Mouse (Mus musculus): ENCODE measurements around the gene Agap1. TPM values are rescaled to one million over a fixed set of nuclear protein-coding genes. Genes with fewer than 3 reads are reported as not detected.

Agap1 gene
- polyA plus RNA-seq, 1 experiment from 2014 or later: 17.9 TPM

- Histone ChIP-seq H3K4me2 (ENCODE audit: low read length) (no peak overlapping the region), H3K4me3 (ENCODE audit: low read depth, low read length) (no peak overlapping the region), H3K9ac (ENCODE audit: low read length) (no peak overlapping the region), H3K27ac (ENCODE audit: low read depth) (no peak overlapping the region), H3K27me3 (replicated peaks; ENCODE audit: control insufficient read depth, insufficient read depth, low read length) (no peaks in the 10 kb centered on the region), H3K9me3 (ENCODE audit: control insufficient read depth, low read length) (no peaks in the 10 kb centered on the region), H3K36me3 (ENCODE audit: control insufficient read depth, insufficient read depth, low read length) (no peaks in the 10 kb centered on the region), H3K4me1 (replicated peaks; ENCODE audit: control insufficient read depth, insufficient read depth, low read length) (no peaks in the 10 kb centered on the region)
- WGBS: 61% methylated on average over 8 of the region's 8 CpGs
- no peak for ATAC-seq (replicated peaks; ENCODE audit: low FRiP score, low TSS enrichment, low read depth)
- DNase-seq (ENCODE audit: low spot score): no peak
Observed at GRCm38 (mm10) chr1:89426137-89426536, 28.5 kb upstream of the Agap1 start.

- 80% methylated on average over 5 of the region's 5 CpGs for WGBS
- DNase-seq (ENCODE audit: low spot score): no peak
- H3K27me3 ChIP-seq (replicated peaks; ENCODE audit: control insufficient read depth, insufficient read depth, low read length): no peaks in the 10 kb centered on the region
- no peaks in the 10 kb centered on the region for H3K36me3 ChIP-seq (ENCODE audit: control insufficient read depth, insufficient read depth, low read length)
- no peaks in the 10 kb centered on the region for H3K9me3 ChIP-seq (ENCODE audit: control insufficient read depth, low read length)
- H3K4me2 ChIP-seq (ENCODE audit: low read length): no peak overlapping the region
- ATAC-seq (replicated peaks; ENCODE audit: low FRiP score, low TSS enrichment, low read depth): no peak
- no peaks in the 10 kb centered on the region for H3K4me1 ChIP-seq (replicated peaks; ENCODE audit: control insufficient read depth, insufficient read depth, low read length)
- H3K4me3 ChIP-seq (ENCODE audit: low read depth, low read length): no peak overlapping the region
- no peak overlapping the region for H3K27ac ChIP-seq (ENCODE audit: low read depth)
- H3K9ac ChIP-seq (ENCODE audit: low read length): no peak overlapping the region
Observed at GRCm38 (mm10) chr1:89428671-89429070, 25.9 kb upstream of the Agap1 start.

GRCm38 (mm10) chr1:89429946-89430640 is 24.5 kb upstream of the Agap1 start:
- Histone ChIP-seq H3K27me3 (replicated peaks; ENCODE audit: control insufficient read depth, insufficient read depth, low read length) (no peaks in the 10 kb centered on the region), H3K4me3 (ENCODE audit: low read depth, low read length) (no peak overlapping the region), H3K9me3 (ENCODE audit: control insufficient read depth, low read length) (no peaks in the 10 kb centered on the region), H3K36me3 (ENCODE audit: control insufficient read depth, insufficient read depth, low read length) (no peaks in the 10 kb centered on the region), H3K9ac (ENCODE audit: low read length) (no peak overlapping the region), H3K4me2 (ENCODE audit: low read length) (no peak overlapping the region), H3K27ac (ENCODE audit: low read depth) (no peak overlapping the region), H3K4me1 (replicated peaks; ENCODE audit: control insufficient read depth, insufficient read depth, low read length) (no peaks in the 10 kb centered on the region)
- ATAC-seq (replicated peaks; ENCODE audit: low FRiP score, low TSS enrichment, low read depth) (no peak), DNase-seq (ENCODE audit: low spot score) (no peak)
- WGBS: 85% methylated on average over 11 of the region's 11 CpGs

GRCm38 (mm10) chr1:89439351-89439750 is 15.3 kb upstream of the Agap1 start:
- no peaks in the 10 kb centered on the region for H3K36me3 ChIP-seq (ENCODE audit: control insufficient read depth, insufficient read depth, low read length)
- no peak for ATAC-seq (replicated peaks; ENCODE audit: low FRiP score, low TSS enrichment, low read depth)
- H3K27ac ChIP-seq (ENCODE audit: low read depth): no peak overlapping the region
- H3K9me3 ChIP-seq (ENCODE audit: control insufficient read depth, low read length): no peaks in the 10 kb centered on the region
- no peaks in the 10 kb centered on the region for H3K27me3 ChIP-seq (replicated peaks; ENCODE audit: control insufficient read depth, insufficient read depth, low read length)
- WGBS: 50% methylated on average over 6 of the region's 6 CpGs
- no peak for DNase-seq (ENCODE audit: low spot score)
- H3K4me1 ChIP-seq (replicated peaks; ENCODE audit: control insufficient read depth, insufficient read depth, low read length): no peaks in the 10 kb centered on the region
- no peak overlapping the region for H3K9ac ChIP-seq (ENCODE audit: low read length)
- no peak overlapping the region for H3K4me2 ChIP-seq (ENCODE audit: low read length)
- no peak overlapping the region for H3K4me3 ChIP-seq (ENCODE audit: low read depth, low read length)

- H3K27me3 ChIP-seq (replicated peaks; ENCODE audit: control insufficient read depth, insufficient read depth, low read length): no peaks in the 10 kb centered on the region
- 23% methylated on average over 5 of the region's 5 CpGs for WGBS
- H3K4me2 ChIP-seq (ENCODE audit: low read length): no peak overlapping the region
- DNase-seq (ENCODE audit: low spot score) (no peak), ATAC-seq (replicated peaks; ENCODE audit: low FRiP score, low TSS enrichment, low read depth) (no peak)
- H3K36me3 ChIP-seq (ENCODE audit: control insufficient read depth, insufficient read depth, low read length): no peaks in the 10 kb centered on the region
- no peak overlapping the region for H3K4me3 ChIP-seq (ENCODE audit: low read depth, low read length)
- H3K9ac ChIP-seq (ENCODE audit: low read length): no peak overlapping the region
- H3K4me1 ChIP-seq (replicated peaks; ENCODE audit: control insufficient read depth, insufficient read depth, low read length): no peaks in the 10 kb centered on the region
- no peak overlapping the region for H3K27ac ChIP-seq (ENCODE audit: low read depth)
- no peaks in the 10 kb centered on the region for H3K9me3 ChIP-seq (ENCODE audit: control insufficient read depth, low read length)
Observed at GRCm38 (mm10) chr1:89441236-89441897, 13.2 kb upstream of the Agap1 start.

GRCm38 (mm10) chr1:89443512-89443911 is 11.1 kb upstream of the Agap1 start:
- no peak overlapping the region for H3K4me3 ChIP-seq (ENCODE audit: low read depth, low read length)
- 66% methylated on average over 9 of the region's 9 CpGs for WGBS

GRCm38 (mm10) chr1:89444014-89444413 is 10.6 kb upstream of the Agap1 start:
- H3K9me3 ChIP-seq (ENCODE audit: control insufficient read depth, low read length): no peaks in the 10 kb centered on the region
- WGBS: 73% methylated on average over 3 of the region's 3 CpGs
- H3K4me2 ChIP-seq (ENCODE audit: low read length): no peak overlapping the region
- H3K4me3 ChIP-seq (ENCODE audit: low read depth, low read length): no peak overlapping the region
- H3K27ac ChIP-seq (ENCODE audit: low read depth): no peak overlapping the region
- H3K27me3 ChIP-seq (replicated peaks; ENCODE audit: control insufficient read depth, insufficient read depth, low read length): no peaks in the 10 kb centered on the region
- no peak overlapping the region for H3K9ac ChIP-seq (ENCODE audit: low read length)
- no peaks in the 10 kb centered on the region for H3K4me1 ChIP-seq (replicated peaks; ENCODE audit: control insufficient read depth, insufficient read depth, low read length)
- no peaks in the 10 kb centered on the region for H3K36me3 ChIP-seq (ENCODE audit: control insufficient read depth, insufficient read depth, low read length)
- DNase-seq (ENCODE audit: low spot score) (no peak), ATAC-seq (replicated peaks; ENCODE audit: low FRiP score, low TSS enrichment, low read depth) (no peak)

More at GRCm38 (mm10) chr1:89443512-89443911, 11.1 kb upstream of the Agap1 start:
- Histone ChIP-seq H3K27ac (ENCODE audit: low read depth) (no peak overlapping the region), H3K4me1 (replicated peaks; ENCODE audit: control insufficient read depth, insufficient read depth, low read length) (no peaks in the 10 kb centered on the region), H3K4me2 (ENCODE audit: low read length) (no peak overlapping the region), H3K36me3 (ENCODE audit: control insufficient read depth, insufficient read depth, low read length) (no peaks in the 10 kb centered on the region), H3K9ac (ENCODE audit: low read length) (no peak overlapping the region), H3K27me3 (replicated peaks; ENCODE audit: control insufficient read depth, insufficient read depth, low read length) (no peaks in the 10 kb centered on the region), H3K9me3 (ENCODE audit: control insufficient read depth, low read length) (no peaks in the 10 kb centered on the region)
- ATAC-seq (replicated peaks; ENCODE audit: low FRiP score, low TSS enrichment, low read depth) (no peak), DNase-seq (ENCODE audit: low spot score) (no peak)

- no peak overlapping the region for H3K4me3 ChIP-seq (ENCODE audit: low read depth, low read length)
- 83% methylated on average over 7 of the region's 7 CpGs for whole genome bisulfite sequencing
- no peak overlapping the region for H3K27ac ChIP-seq (ENCODE audit: low read depth)
- no peak for ATAC-seq (replicated peaks; ENCODE audit: low FRiP score, low TSS enrichment, low read depth)
- no peaks in the 10 kb centered on the region for H3K9me3 ChIP-seq (ENCODE audit: control insufficient read depth, low read length)
- H3K27me3 ChIP-seq (replicated peaks; ENCODE audit: control insufficient read depth, insufficient read depth, low read length): no peaks in the 10 kb centered on the region
- no peak for DNase-seq (ENCODE audit: low spot score)
- no peak overlapping the region for H3K4me2 ChIP-seq (ENCODE audit: low read length)
- H3K9ac ChIP-seq (ENCODE audit: low read length): no peak overlapping the region
- no peaks in the 10 kb centered on the region for H3K4me1 ChIP-seq (replicated peaks; ENCODE audit: control insufficient read depth, insufficient read depth, low read length)
- H3K36me3 ChIP-seq (ENCODE audit: control insufficient read depth, insufficient read depth, low read length): no peaks in the 10 kb centered on the region
Observed at GRCm38 (mm10) chr1:89450139-89450538, 4.5 kb upstream of the Agap1 start.

- DNase-seq (ENCODE audit: low spot score) (no peak), ATAC-seq (replicated peaks; ENCODE audit: low FRiP score, low TSS enrichment, low read depth) (no peak)
- Histone ChIP-seq H3K27me3 (replicated peaks; ENCODE audit: control insufficient read depth, insufficient read depth, low read length) (no peaks in the 10 kb centered on the region), H3K4me2 (ENCODE audit: low read length) (no peak overlapping the region), H3K27ac (ENCODE audit: low read depth) (no peak overlapping the region), H3K4me1 (replicated peaks; ENCODE audit: control insufficient read depth, insufficient read depth, low read length) (peaks cover 14% of the 10 kb centered on the region), H3K36me3 (ENCODE audit: control insufficient read depth, insufficient read depth, low read length) (no peaks in the 10 kb centered on the region), H3K4me3 (ENCODE audit: low read depth, low read length) (no peak overlapping the region), H3K9ac (ENCODE audit: low read length) (no peak overlapping the region), H3K9me3 (ENCODE audit: control insufficient read depth, low read length) (no peaks in the 10 kb centered on the region)
- 90% methylated on average over 8 of the region's 8 CpGs for WGBS
Observed at GRCm38 (mm10) chr1:89452138-89452537, 2.5 kb upstream of the Agap1 start.

Measured in intestine, embryonic 14.5 days (tissue).